Mouse (Mus musculus) forebrain, embryonic 14.5 days (tissue): ENCODE results near the gene Sik3. TPM values are rescaled to one million over a fixed set of nuclear protein-coding genes. Genes with fewer than 3 reads are reported as not detected.

Experiments
- ATAC-seq: fragments of 200-750 bp; cut with Nextera tagmentation; 2 replicates; pipeline ENCODE4 v1.8.0; 2017; ENCODE audit warnings: mild to moderate bottlenecking, moderate library complexity
- DNase-seq: peaks from one replicate; pipeline ENCODE4 v3.0.0-alpha.2; 2015; ENCODE audit warnings: low spot score
- H3K27ac ChIP-seq: fragments of 300-500 bp; sonication (generic); 2 replicates; pipeline ENCODE4 v1.5.1; 2014; ENCODE audit warnings: low read depth, mild to moderate bottlenecking, control low read depth, low read length, moderate library complexity
- H3K27me3 ChIP-seq: fragments of 300-500 bp; sonication (generic); replicated peaks from 2 replicates; pipeline ENCODE4 v1.6.1; 2014; ENCODE audit warnings: low read length, control low read depth, mixed read lengths; ENCODE audit not compliant: control insufficient read depth, insufficient read depth
- H3K36me3 ChIP-seq: fragments of 300-500 bp; sonication (generic); 2 replicates; pipeline ENCODE4 v1.6.1; 2014; ENCODE audit warnings: low read length, control low read depth; ENCODE audit not compliant: control insufficient read depth, insufficient read depth
- H3K4me1 ChIP-seq: fragments of 300-500 bp; sonication (generic); 2 replicates; pipeline ENCODE4 v1.6.1; 2014; ENCODE audit warnings: antibody characterized with exemption, low read length, control low read depth; ENCODE audit not compliant: control insufficient read depth, insufficient read depth
- H3K4me2 ChIP-seq: fragments of 300-500 bp; sonication (generic); 2 replicates; pipeline ENCODE4 v1.6.1; 2014; ENCODE audit warnings: mild to moderate bottlenecking, control low read depth, low read length
- H3K4me3 ChIP-seq: fragments of 300-500 bp; sonication (generic); 2 replicates; pipeline ENCODE4 v1.5.1; 2014; ENCODE audit warnings: low read depth, low read length, control low read depth
- H3K9ac ChIP-seq: fragments of 300-500 bp; sonication (generic); 2 replicates; pipeline ENCODE4 v1.6.1; 2014; ENCODE audit warnings: mild to moderate bottlenecking, low read length, control low read depth, moderate library complexity
- H3K9me3 ChIP-seq: fragments of 300-500 bp; sonication (generic); replicated peaks from 2 replicates; pipeline ENCODE4 v1.6.1; 2016; ENCODE audit warnings: low read length, control low read depth, mixed read lengths; ENCODE audit not compliant: control insufficient read depth
- WGBS: fragments of 180-500 bp; shearing (Covaris S2); extraction: QIAGEN DNeasy Blood & Tissue Kit; methylation state at CpG from one replicate; pipeline ENCODE4 v1.1.7; 2014; 5-methylcytosine and 5-hydroxymethylcytosine counted together
- polyA plus RNA-seq: library from polyadenylated mRNA; unstranded; fragments of >200 nt; fragmentation: Nextera tagmentation; extraction: Ambion mirVana; gene quantifications from 2 replicates; pipeline ENCODE4 v1.2.1, GENCODE M21; 2014

The Sik3 gene
- polyA plus RNA-seq, 1 experiment from 2014 or later: 5.0 TPM

DNA sequence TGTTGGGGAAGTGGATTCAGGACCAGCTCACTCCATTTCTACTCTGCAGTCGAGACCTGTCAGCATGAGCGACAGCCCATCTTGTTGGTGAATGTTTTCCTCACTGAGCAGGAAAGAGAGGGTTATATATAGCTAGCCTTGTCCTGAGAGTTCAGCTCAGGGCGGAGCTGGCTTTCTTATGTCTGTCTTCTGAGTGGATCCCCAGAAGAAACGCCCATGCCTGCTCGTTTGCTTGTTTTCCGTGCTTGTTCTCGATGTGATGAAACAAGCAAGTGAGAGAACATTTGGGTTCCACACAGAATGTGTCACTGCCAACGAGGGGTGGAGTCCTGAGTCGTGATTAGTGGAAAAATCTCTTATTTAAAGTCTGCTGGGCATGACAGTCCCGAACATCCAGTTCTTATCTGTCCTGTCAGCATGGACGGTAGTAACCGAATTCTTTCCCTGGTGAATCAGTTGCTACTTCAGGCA lies 184.1 kb downstream of the Sik3 start:
- H3K36me3 ChIP-seq: peaks cover 43% of the 10 kb centered on the region
- no peaks in the 10 kb centered on the region for H3K9me3 ChIP-seq
- 88% methylated on average over 12 of the region's 12 CpGs for WGBS

DNA sequence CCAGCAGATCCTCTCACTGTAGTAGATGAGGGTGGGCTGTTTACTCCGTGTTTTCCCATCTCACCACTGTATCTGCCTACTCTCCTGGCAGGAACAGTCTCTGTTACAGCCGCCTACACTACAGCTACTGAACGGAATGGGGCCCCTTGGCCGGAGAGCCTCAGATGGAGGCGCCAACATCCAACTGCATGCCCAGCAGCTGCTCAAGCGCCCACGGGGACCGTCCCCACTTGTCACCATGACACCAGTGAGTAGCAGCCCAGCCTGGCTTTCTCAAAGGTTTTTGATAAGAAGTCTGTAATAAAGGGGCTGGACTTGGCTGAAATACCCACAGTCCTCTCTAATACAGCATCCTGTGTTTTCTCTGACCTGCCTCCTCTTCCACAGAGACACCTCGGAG lies 185.8 kb downstream of the Sik3 start:
- H3K9me3 ChIP-seq: no peaks in the 10 kb centered on the region
- no peak overlapping the region for H3K4me3 ChIP-seq
- no peak overlapping the region for H3K9ac ChIP-seq
- WGBS: 87% methylated on average over 9 of the region's 9 CpGs
- DNase-seq (no peak), ATAC-seq (no peak)
- no peak overlapping the region for H3K4me2 ChIP-seq
- peaks cover 49% of the 10 kb centered on the region for H3K36me3 ChIP-seq
- H3K4me1 ChIP-seq: no peaks in the 10 kb centered on the region
- H3K27ac ChIP-seq: no peak overlapping the region
- H3K27me3 ChIP-seq: no peaks in the 10 kb centered on the region

More for the DNA sequence above, 184.1 kb downstream of the Sik3 start:
- Histone ChIP-seq H3K4me2 (no peak overlapping the region), H3K9ac (no peak overlapping the region), H3K4me1 (no peaks in the 10 kb centered on the region), H3K27ac (no peak overlapping the region), H3K27me3 (no peaks in the 10 kb centered on the region), H3K4me3 (no peak overlapping the region)
- ATAC-seq: no peak
- no peak for DNase-seq

GRCm38 (mm10) chr9:46198936-46199335 lies 186.3 kb downstream of the Sik3 start:
- H3K4me3 ChIP-seq: no peak overlapping the region
- H3K36me3 ChIP-seq: peaks cover 49% of the 10 kb centered on the region
- no peak overlapping the region for H3K4me2 ChIP-seq
- no peak for ATAC-seq
- DNase-seq: no peak
- WGBS: 86% methylated on average over 7 of the region's 7 CpGs
- H3K4me1 ChIP-seq: no peaks in the 10 kb centered on the region
- H3K9me3 ChIP-seq: no peaks in the 10 kb centered on the region
- H3K27ac ChIP-seq: no peak overlapping the region
- H3K27me3 ChIP-seq: no peaks in the 10 kb centered on the region
- no peak overlapping the region for H3K9ac ChIP-seq

GRCm38 (mm10) chr9:46199609-46200008 lies 187.0 kb downstream of the Sik3 start:
- H3K4me2 ChIP-seq: no peak overlapping the region
- no peaks in the 10 kb centered on the region for H3K9me3 ChIP-seq
- H3K9ac ChIP-seq: no peak overlapping the region
- DNase-seq (no peak), ATAC-seq (no peak)
- H3K27me3 ChIP-seq: no peaks in the 10 kb centered on the region
- H3K36me3 ChIP-seq: peaks cover 55% of the 10 kb centered on the region
- no peak overlapping the region for H3K4me3 ChIP-seq
- H3K27ac ChIP-seq: no peak overlapping the region
- 89% methylated on average over 2 of the region's 2 CpGs for WGBS
- no peaks in the 10 kb centered on the region for H3K4me1 ChIP-seq

- Histone ChIP-seq H3K9me3 (no peaks in the 10 kb centered on the region), H3K27me3 (no peaks in the 10 kb centered on the region), H3K36me3 (peaks cover 55% of the 10 kb centered on the region), H3K27ac (no peak overlapping the region), H3K4me2 (no peak overlapping the region), H3K4me1 (no peaks in the 10 kb centered on the region), H3K9ac (no peak overlapping the region), H3K4me3 (no peak overlapping the region)
- DNase-seq (no peak), ATAC-seq (no peak)
- 89% methylated on average over 10 of the region's 10 CpGs for WGBS
Measured at GRCm38 (mm10) chr9:46206834-46207500, 194.3 kb downstream of the Sik3 start.

- H3K27ac ChIP-seq: no peak overlapping the region
- H3K9me3 ChIP-seq: no peaks in the 10 kb centered on the region
- no peaks in the 10 kb centered on the region for H3K27me3 ChIP-seq
- H3K36me3 ChIP-seq: peaks cover 56% of the 10 kb centered on the region
- no peak overlapping the region for H3K9ac ChIP-seq
- DNase-seq (no peak), ATAC-seq (no peak)
- H3K4me2 ChIP-seq: no peak overlapping the region
- no peak overlapping the region for H3K4me3 ChIP-seq
- WGBS: 97% methylated on average over 6 of the region's 6 CpGs
- H3K4me1 ChIP-seq: no peaks in the 10 kb centered on the region
Measured at GRCm38 (mm10) chr9:46207501-46207869, 194.9 kb downstream of the Sik3 start.

- ATAC-seq (no peak), DNase-seq (no peak)
- Histone ChIP-seq H3K4me2 (no peak overlapping the region), H3K4me3 (no peak overlapping the region), H3K4me1 (no peaks in the 10 kb centered on the region), H3K27me3 (no peaks in the 10 kb centered on the region), H3K9me3 (no peaks in the 10 kb centered on the region), H3K36me3 (peaks cover 64% of the 10 kb centered on the region), H3K27ac (no peak overlapping the region), H3K9ac (no peak overlapping the region)
- WGBS: 91% methylated on average over 13 of the region's 13 CpGs
Measured at GRCm38 (mm10) chr9:46208401-46208974, 195.9 kb downstream of the Sik3 start.

GRCm38 (mm10) chr9:46210473-46210872 lies 197.9 kb downstream of the Sik3 start:
- Histone ChIP-seq H3K4me2 (no peak overlapping the region), H3K36me3 (peaks cover 57% of the 10 kb centered on the region), H3K4me3 (no peak overlapping the region), H3K27me3 (no peaks in the 10 kb centered on the region), H3K9me3 (no peaks in the 10 kb centered on the region), H3K27ac (no peak overlapping the region), H3K9ac (no peak overlapping the region), H3K4me1 (no peaks in the 10 kb centered on the region)
- no peak for ATAC-seq
- DNase-seq: no peak
- WGBS: 91% methylated on average over 12 of the region's 12 CpGs

- ATAC-seq (no peak), DNase-seq (no peak)
- no peaks in the 10 kb centered on the region for H3K9me3 ChIP-seq
- H3K9ac ChIP-seq: no peak overlapping the region
- H3K27me3 ChIP-seq: no peaks in the 10 kb centered on the region
- H3K36me3 ChIP-seq: peaks cover 40% of the 10 kb centered on the region
- no peak overlapping the region for H3K27ac ChIP-seq
- H3K4me1 ChIP-seq: no peaks in the 10 kb centered on the region
- H3K4me3 ChIP-seq: no peak overlapping the region
- 89% methylated on average over 4 of the region's 4 CpGs for WGBS
- no peak overlapping the region for H3K4me2 ChIP-seq
Measured at GRCm38 (mm10) chr9:46214276-46214675, 201.7 kb downstream of the Sik3 start.
